Mouse (Mus musculus) liver, adult 2 months (tissue): ENCODE results near the gene Zmym2. TPM values are rescaled to one million over a fixed set of nuclear protein-coding genes. Genes with fewer than 3 reads are reported as not detected.

Experiments
- DNase-seq: peaks from one replicate; pipeline ENCODE4 v3.0.0-alpha.2; 2011; ENCODE audit warnings: low read depth, low spot score; ENCODE audit errors: extremely low read depth
- H3K27ac ChIP-seq: fragments of 200-500 bp; replicated peaks from 2 replicates; pipeline ENCODE4 v1.5.1; 2012; ENCODE audit warnings: low read depth, mild to moderate bottlenecking, control low read depth, inconsistent platforms, low read length; ENCODE audit not compliant: insufficient read depth
- H3K27me3 ChIP-seq: fragments of 200-500 bp; 2 replicates; pipeline ENCODE4 v1.6.1; 2012; ENCODE audit warnings: mild to moderate bottlenecking, moderate library complexity, low read length, inconsistent platforms; ENCODE audit not compliant: control insufficient read depth, insufficient read depth
- H3K36me3 ChIP-seq: fragments of 200-500 bp; 2 replicates; pipeline ENCODE4 v1.6.1; 2012; ENCODE audit warnings: low read length, inconsistent platforms; ENCODE audit not compliant: control insufficient read depth, insufficient read depth
- H3K4me1 ChIP-seq: fragments of 200-500 bp; 2 replicates; pipeline ENCODE4 v1.6.1; 2011; ENCODE audit warnings: low read length; ENCODE audit not compliant: control insufficient read depth, insufficient read depth
- H3K4me3 ChIP-seq: fragments of 200-500 bp; 2 replicates; pipeline ENCODE4 v1.5.1; 2011; ENCODE audit warnings: low read depth, mild to moderate bottlenecking, control low read depth, low read length, moderate library complexity; ENCODE audit not compliant: insufficient read depth
- H3K79me2 ChIP-seq: fragments of 200-500 bp; 2 replicates; pipeline ENCODE4 v1.6.1; 2012; ENCODE audit warnings: inconsistent platforms, mild to moderate bottlenecking, low read length, moderate library complexity; ENCODE audit not compliant: control insufficient read depth, insufficient read depth
- H3K9ac ChIP-seq: fragments of 200-500 bp; 2 replicates; pipeline ENCODE4 v1.6.1; 2012; ENCODE audit warnings: low read depth, mild to moderate bottlenecking, control low read depth, inconsistent platforms, low read length
- CTCF ChIP-seq: fragments of 200-500 bp; IDR thresholded peaks from 2 replicates; pipeline ENCODE4 v1.5.1; 2011; ENCODE audit warnings: low read depth, low read length, control low read depth
- POLR2A ChIP-seq: fragments of 200-500 bp; IDR thresholded peaks from 2 replicates; pipeline ENCODE4 v1.6.1; 2011; ENCODE audit warnings: low read length, control low read depth; ENCODE audit not compliant: insufficient read depth; ENCODE audit errors: extremely low read depth
- WGBS: fragments of 180-500 bp; shearing (Covaris S2); methylation state at CpG from one replicate; pipeline ENCODE4 v1.1.7; 2018; 5-methylcytosine and 5-hydroxymethylcytosine counted together
- polyA plus RNA-seq: library from polyadenylated mRNA; depleted of rRNA; stranded (reverse); fragments of >200 nt; gene quantifications from 2 replicates; pipeline ENCODE4 v1.2.3, GENCODE M21; 2012; rRNA removed
- total RNA-seq: library from RNA; depleted of rRNA; stranded (reverse); fragments of >200 nt; gene quantifications from 2 replicates; pipeline ENCODE4 v1.2.3, GENCODE M21; 2014; rRNA removed

The Zmym2 gene
- total and polyA plus RNA-seq, 2 experiments, result 3.9 to 22.9 TPM

GRCm38 (mm10) chr14:56970160-56970559 is 83.7 kb downstream of the Zmym2 start:
- H3K36me3 ChIP-seq, result peaks cover 3% of the 10 kb centered on the region; the same call in 1 of the 2 replicates
- TF ChIP-seq POLR2A (no peak), CTCF (no peak)
- H3K9ac ChIP-seq, result no peak overlapping the region
- no peaks in the 10 kb centered on the region for H3K79me2 ChIP-seq
- no peak overlapping the region for H3K4me3 ChIP-seq
- no peaks in the 10 kb centered on the region for H3K4me1 ChIP-seq
- no peak for DNase-seq
- no peaks in the 10 kb centered on the region for H3K27me3 ChIP-seq
- WGBS, result 85% methylated on average over 11 of the region's 11 CpGs
- no peak overlapping the region for H3K27ac ChIP-seq

GRCm38 (mm10) chr14:56978045-56978655 is 91.7 kb downstream of the Zmym2 start:
- no peak overlapping the region for H3K9ac ChIP-seq
- H3K36me3 ChIP-seq, result no peaks in the 10 kb centered on the region
- no peak for DNase-seq

GRCm38 (mm10) chr14:56988621-56989020 is 102.2 kb downstream of the Zmym2 start:
- TF ChIP-seq POLR2A (no peak), CTCF (no peak)
- H3K9ac ChIP-seq, result no peak overlapping the region
- no peak for DNase-seq
- no peaks in the 10 kb centered on the region for H3K27me3 ChIP-seq
- no peaks in the 10 kb centered on the region for H3K36me3 ChIP-seq
- H3K4me1 ChIP-seq, result no peaks in the 10 kb centered on the region
- no peak overlapping the region for H3K27ac ChIP-seq
- no peak overlapping the region for H3K4me3 ChIP-seq
- no peaks in the 10 kb centered on the region for H3K79me2 ChIP-seq
- WGBS, result 75% methylated on average over 4 of the region's 4 CpGs

More at GRCm38 (mm10) chr14:56978045-56978655, 91.7 kb downstream of the Zmym2 start:
- TF ChIP-seq CTCF (no peak), POLR2A (no peak)
- no peaks in the 10 kb centered on the region for H3K79me2 ChIP-seq
- H3K4me1 ChIP-seq, result no peaks in the 10 kb centered on the region
- WGBS, result 69% methylated on average over 8 of the region's 8 CpGs
- H3K4me3 ChIP-seq, result no peak overlapping the region
- H3K27me3 ChIP-seq, result no peaks in the 10 kb centered on the region
- no peak overlapping the region for H3K27ac ChIP-seq

Other genes with a start within 250 kb of the Zmym2 start
- 8.1 and 10.4 TPM in 2 replicates for gene Mphosph8, start 218.4 kb upstream of the Zmym2 start, total RNA-seq
- gene Mphosph8, start 218.4 kb upstream of the Zmym2 start, polyA plus RNA-seq, result 2.6 and 2.8 TPM in 2 replicates
- gene Pspc1, start 108.3 kb upstream of the Zmym2 start, total RNA-seq, result 6.5 and 11.6 TPM in 2 replicates
- 1.3 and 1.8 TPM in 2 replicates for gene Pspc1, start 108.3 kb upstream of the Zmym2 start, polyA plus RNA-seq
- 14.2 and 18.5 TPM in 2 replicates for gene Zmym5, start 74.9 kb upstream of the Zmym2 start, total RNA-seq
- gene Zmym5, start 74.9 kb upstream of the Zmym2 start, polyA plus RNA-seq, result 2.8 and 3.0 TPM in 2 replicates
- gene Gja3, start 171.4 kb downstream of the Zmym2 start, total RNA-seq, result not detected in 2 replicates
- gene Gja3, start 171.4 kb downstream of the Zmym2 start, polyA plus RNA-seq, result not detected in 2 replicates
- gene Gjb2, start 218.0 kb downstream of the Zmym2 start, total RNA-seq, result 90.0 and 124 TPM in 2 replicates
- gene Gjb2, start 218.0 kb downstream of the Zmym2 start, polyA plus RNA-seq, result 177 and 208 TPM in 2 replicates
- gene Gm4491, start 229.2 kb downstream of the Zmym2 start, total RNA-seq, result not detected in 2 replicates
- gene Gm4491, start 229.2 kb downstream of the Zmym2 start, polyA plus RNA-seq, result not detected in 2 replicates
- not detected in 2 replicates for gene Gjb6, start 247.0 kb downstream of the Zmym2 start, total RNA-seq
- not detected in 2 replicates for gene Gjb6, start 247.0 kb downstream of the Zmym2 start, polyA plus RNA-seq